Mouse (Mus musculus) liver, embryonic 14.5 days (tissue): ENCODE results near the gene Elob.
A peak's percentile ranks its signal among the peaks of the same experiment; 100 is the strongest.

Source experiments
- CTCF ChIP-seq: IDR thresholded peaks from 2 replicates; pipeline ENCODE4 v1.5.1; 2016; ENCODE audit warnings: antibody characterized with exemption, low read depth, control low read depth
- EP300 ChIP-seq: IDR thresholded peaks from 2 replicates; pipeline ENCODE4 v1.6.1; 2016; ENCODE audit warnings: antibody characterized with exemption, low read depth

- TF ChIP-seq CTCF: peak; percentile 82
- TF ChIP-seq EP300: no peak
These were observed 12.2 kb upstream of the Elob start for GRCm38 (mm10) chr17:23841145-23841544.
